Mouse (Mus musculus) mouse embryonic stem cell (cell line): ENCODE measurements around the gene Calcoco1.

Experiments
- in situ Hi-C, 2 experiments: fragments of 300-500 bp; cut with MboI; formaldehyde crosslinking; loops; 1 replicate in 1 of 2; 3 replicates in 1 of 2; pipeline ENCODE4 v1.14.3; 2019 to 2020; ENCODE audit warnings: low sequenced_read_pairs in 2 of 2, low pct_unique_long_range_greater_than_20kb in 1 of 2, mixed read lengths in 1 of 2; ENCODE audit not compliant: unreplicated experiment in 1 of 2

The Calcoco1 gene

GRCm38 (mm10) chr15:102705923-102706503 is 16.0 kb downstream of the Calcoco1 start:
- in situ Hi-C loops = no loop called here

- in situ Hi-C loops = no loop called here
Measured at GRCm38 (mm10) chr15:102705226-102705894, 16.6 kb downstream of the Calcoco1 start.

GRCm38 (mm10) chr15:102704806-102705205 is 17.2 kb downstream of the Calcoco1 start:
- in situ Hi-C loops = loop anchor here (5.0 kb wide), 1 partner anchor 37 kb away; no protein-coding TSS in a partner anchor

GRCm38 (mm10) chr15:102702972-102703371 is 19.0 kb downstream of the Calcoco1 start:
- in situ Hi-C loops = loop anchor here (5.0 kb wide), 1 partner anchor 39 kb away; no protein-coding TSS in a partner anchor

GRCm38 (mm10) chr15:102698193-102698592 is 23.8 kb downstream of the Calcoco1 start:
- in situ Hi-C loops = no loop called here

GRCm38 (mm10) chr15:102696899-102697298 is 25.1 kb downstream of the Calcoco1 start:
- in situ Hi-C loops = no loop called here

GRCm38 (mm10) chr15:102693600-102693999 is 28.4 kb downstream of the Calcoco1 start:
- in situ Hi-C loops = no loop called here

- in situ Hi-C loops = no loop called here
Measured at GRCm38 (mm10) chr15:102692991-102693411, 29.0 kb downstream of the Calcoco1 start.

GRCm38 (mm10) chr15:102692321-102692804 is 29.6 kb downstream of the Calcoco1 start:
- in situ Hi-C loops = no loop called here

GRCm38 (mm10) chr15:102685791-102686190 is 36.2 kb downstream of the Calcoco1 start:
- in situ Hi-C loops = no loop called here

GRCm38 (mm10) chr15:102683670-102684069 is 38.3 kb downstream of the Calcoco1 start:
- in situ Hi-C loops = no loop called here

- in situ Hi-C loops = no loop called here
Measured at GRCm38 (mm10) chr15:102676345-102676744, 45.6 kb downstream of the Calcoco1 start.

- in situ Hi-C loops = no loop called here
Measured at GRCm38 (mm10) chr15:102673548-102673947, 48.4 kb downstream of the Calcoco1 start.

GRCm38 (mm10) chr15:102672215-102673071 is 49.5 kb downstream of the Calcoco1 start, which contains the start of gene Atp5g2:
TSS of gene Atp5g2 (minus strand) at chr15:102672352.
- in situ Hi-C loops = no loop called here

GRCm38 (mm10) chr15:102671721-102672214 is 50.2 kb downstream of the Calcoco1 start:
- in situ Hi-C loops = no loop called here

- in situ Hi-C loops = no loop called here
Measured at GRCm38 (mm10) chr15:102670767-102671575, 51.0 kb downstream of the Calcoco1 start.

GRCm38 (mm10) chr15:102670281-102670680 is 51.7 kb downstream of the Calcoco1 start:
- in situ Hi-C loops = no loop called here

GRCm38 (mm10) chr15:102669571-102669970 is 52.4 kb downstream of the Calcoco1 start:
- in situ Hi-C loops = no loop called here
